Mouse (Mus musculus): ENCODE results near the gene Npdc1. TPM values are rescaled to one million over a fixed set of nuclear protein-coding genes. Genes with fewer than 3 reads are reported as not detected.
A peak's percentile ranks its signal among the peaks of the same experiment; 100 is the strongest.

The Npdc1 gene
- polyA plus RNA-seq, 1 experiment from 2014 or later: 48.9 TPM

- Histone ChIP-seq H3K27me3 (replicated peaks; ENCODE audit: control insufficient read depth, insufficient read depth, low read length) (no peaks in the 10 kb centered on the region), H3K27ac (ENCODE audit: low read length) (no peak overlapping the region), H3K9me3 (ENCODE audit: control insufficient read depth, low read length) (no peaks in the 10 kb centered on the region), H3K4me3 (ENCODE audit: low read length) (no peak overlapping the region), H3K36me3 (ENCODE audit: control insufficient read depth, insufficient read depth, low read length) (no peaks in the 10 kb centered on the region), H3K4me2 (ENCODE audit: low read depth, low read length) (no peak overlapping the region), H3K4me1 (ENCODE audit: control insufficient read depth, insufficient read depth, low read length) (no peaks in the 10 kb centered on the region), H3K9ac (ENCODE audit: low read depth, low read length) (no peak overlapping the region)
- ATAC-seq: peak; percentile 40; the same call in 1 of the 2 replicates
- WGBS: 59% methylated on average over 5 of the region's 5 CpGs
Measured at GRCm38 (mm10) chr2:25384492-25384891, 14.7 kb upstream of the Npdc1 start.

DNA sequence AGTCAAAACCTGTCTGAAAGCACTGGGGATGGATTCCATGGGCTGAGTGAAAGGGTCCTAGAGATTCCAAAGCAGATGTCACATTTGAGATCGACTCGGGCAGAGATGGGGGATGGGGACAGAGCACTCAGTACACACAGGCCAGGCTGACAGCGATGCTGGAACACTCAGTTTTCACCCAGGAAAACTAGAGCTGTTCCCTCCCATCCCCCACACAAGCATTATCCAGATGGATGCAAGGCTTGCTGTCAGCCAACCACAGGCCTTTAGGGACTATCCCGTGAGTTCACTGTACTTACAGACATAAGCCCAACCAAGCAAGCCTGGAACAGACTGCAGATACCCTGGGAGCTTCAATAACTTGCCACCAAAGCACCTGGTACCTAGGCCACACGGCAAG lies 7.9 kb upstream of the Npdc1 start:
- H3K27ac ChIP-seq (ENCODE audit: low read length): no peak overlapping the region
- peaks cover 15% of the 10 kb centered on the region for H3K4me1 ChIP-seq (ENCODE audit: control insufficient read depth, insufficient read depth, low read length)

GRCm38 (mm10) chr2:25394281-25395221 lies 4.6 kb upstream of the Npdc1 start:
- H3K4me1 ChIP-seq (ENCODE audit: control insufficient read depth, insufficient read depth, low read length): peaks cover 19% of the 10 kb centered on the region
- H3K27ac ChIP-seq (ENCODE audit: low read length): 0 out of 2 replicates have a peak overlapping the region, but pooled peaks have one; percentile 6
- 41% methylated on average over 3 of the region's 3 CpGs for WGBS
- no peak overlapping the region for H3K4me3 ChIP-seq (ENCODE audit: low read length)
- no peaks in the 10 kb centered on the region for H3K9me3 ChIP-seq (ENCODE audit: control insufficient read depth, low read length)
- 0 out of 2 replicates have a peak, but pooled peaks have one; percentile 10 for ATAC-seq
- H3K36me3 ChIP-seq (ENCODE audit: control insufficient read depth, insufficient read depth, low read length): no peaks in the 10 kb centered on the region
- no peak overlapping the region for H3K4me2 ChIP-seq (ENCODE audit: low read depth, low read length)
- H3K27me3 ChIP-seq (replicated peaks; ENCODE audit: control insufficient read depth, insufficient read depth, low read length): peaks cover 13% of the 10 kb centered on the region; the same call in 1 of the 2 replicates
- no peak overlapping the region for H3K9ac ChIP-seq (ENCODE audit: low read depth, low read length)

More for the DNA sequence above, 7.9 kb upstream of the Npdc1 start:
- 62% methylated on average over 5 of the region's 5 CpGs for WGBS
- Histone ChIP-seq H3K36me3 (ENCODE audit: control insufficient read depth, insufficient read depth, low read length) (no peaks in the 10 kb centered on the region), H3K4me3 (ENCODE audit: low read length) (no peak overlapping the region), H3K9ac (ENCODE audit: low read depth, low read length) (no peak overlapping the region), H3K9me3 (ENCODE audit: control insufficient read depth, low read length) (no peaks in the 10 kb centered on the region), H3K4me2 (ENCODE audit: low read depth, low read length) (no peak overlapping the region), H3K27me3 (replicated peaks; ENCODE audit: control insufficient read depth, insufficient read depth, low read length) (no peaks in the 10 kb centered on the region)
- ATAC-seq: no peak

- WGBS: 1% methylated on average over 57 of the region's 57 CpGs
- Histone ChIP-seq H3K27ac (ENCODE audit: low read length) (peak within 1 kb of the TSS; percentile 69), H3K9me3 (ENCODE audit: control insufficient read depth, low read length) (no peaks in the 10 kb centered on the region), H3K9ac (ENCODE audit: low read depth, low read length) (peak within 1 kb of the TSS; percentile 73), H3K4me1 (ENCODE audit: control insufficient read depth, insufficient read depth, low read length) (peaks cover 25% of the 10 kb centered on the region), H3K36me3 (ENCODE audit: control insufficient read depth, insufficient read depth, low read length) (no peaks in the 10 kb centered on the region), H3K4me2 (ENCODE audit: low read depth, low read length) (peak within 1 kb of the TSS; percentile 88), H3K27me3 (replicated peaks; ENCODE audit: control insufficient read depth, insufficient read depth, low read length) (peaks cover 26% of the 10 kb centered on the region; the same call in 1 of the 2 replicates), H3K4me3 (ENCODE audit: low read length) (peak within 1 kb of the TSS; percentile 64)
- peak; percentile 90 for ATAC-seq
Measured at GRCm38 (mm10) chr2:25395721-25396596, 3.2 kb upstream of the Npdc1 start, which contains the start of gene Entpd2. Gene Entpd2, plus strand, starts transcription at chr2:25395874.

DNA sequence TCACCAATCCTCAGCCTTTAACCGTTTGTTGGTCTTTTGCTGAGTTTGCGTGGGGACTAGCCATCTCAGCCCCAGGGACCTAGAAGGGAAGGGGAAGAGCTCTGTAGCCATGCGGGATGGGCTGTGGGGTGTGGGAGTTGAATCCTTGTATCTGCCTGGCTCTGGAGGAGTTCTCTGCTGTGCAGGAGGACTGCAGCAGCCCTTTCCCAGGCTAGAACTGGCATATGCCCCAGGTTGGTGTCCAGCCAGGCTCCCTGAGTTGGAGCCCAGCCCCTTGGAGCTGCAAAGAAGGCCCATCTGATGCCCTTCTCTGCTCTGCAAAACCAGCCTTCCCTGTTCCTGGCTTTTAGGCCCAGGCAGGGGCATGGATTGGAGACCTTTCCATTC lies 2.6 kb upstream of the Npdc1 start:
- Histone ChIP-seq H3K9me3 (ENCODE audit: control insufficient read depth, low read length) (no peaks in the 10 kb centered on the region), H3K4me3 (ENCODE audit: low read length) (peak overlapping the region; percentile 64), H3K9ac (ENCODE audit: low read depth, low read length) (peak overlapping the region; percentile 73; the same call in 1 of the 2 replicates), H3K4me2 (ENCODE audit: low read depth, low read length) (peak overlapping the region; percentile 88), H3K4me1 (ENCODE audit: control insufficient read depth, insufficient read depth, low read length) (peaks cover 25% of the 10 kb centered on the region), H3K27ac (ENCODE audit: low read length) (no peak overlapping the region), H3K36me3 (ENCODE audit: control insufficient read depth, insufficient read depth, low read length) (no peaks in the 10 kb centered on the region), H3K27me3 (replicated peaks; ENCODE audit: control insufficient read depth, insufficient read depth, low read length) (peaks cover 30% of the 10 kb centered on the region; the same call in 1 of the 2 replicates)
- no peak for ATAC-seq
- WGBS: 42% methylated on average over 3 of the region's 3 CpGs

GRCm38 (mm10) chr2:25397010-25397409 lies 2.1 kb upstream of the Npdc1 start:
- Histone ChIP-seq H3K4me3 (ENCODE audit: low read length) (peak overlapping the region; percentile 64; the same call in 1 of the 2 replicates), H3K9ac (ENCODE audit: low read depth, low read length) (peak overlapping the region; percentile 73; the same call in 1 of the 2 replicates), H3K4me1 (ENCODE audit: control insufficient read depth, insufficient read depth, low read length) (peaks cover 25% of the 10 kb centered on the region), H3K27ac (ENCODE audit: low read length) (no peak overlapping the region), H3K4me2 (ENCODE audit: low read depth, low read length) (no peak overlapping the region), H3K36me3 (ENCODE audit: control insufficient read depth, insufficient read depth, low read length) (no peaks in the 10 kb centered on the region), H3K9me3 (ENCODE audit: control insufficient read depth, low read length) (no peaks in the 10 kb centered on the region), H3K27me3 (replicated peaks; ENCODE audit: control insufficient read depth, insufficient read depth, low read length) (peaks cover 30% of the 10 kb centered on the region; the same call in 1 of the 2 replicates)
- 50% methylated on average over 1 of the region's 1 CpGs for WGBS
- no peak for ATAC-seq

- Histone ChIP-seq H3K4me2 (ENCODE audit: low read depth, low read length) (no peak overlapping the region), H3K27ac (ENCODE audit: low read length) (no peak overlapping the region), H3K4me3 (ENCODE audit: low read length) (no peak overlapping the region), H3K27me3 (replicated peaks; ENCODE audit: control insufficient read depth, insufficient read depth, low read length) (peaks cover 30% of the 10 kb centered on the region; the same call in 1 of the 2 replicates), H3K9me3 (ENCODE audit: control insufficient read depth, low read length) (no peaks in the 10 kb centered on the region), H3K4me1 (ENCODE audit: control insufficient read depth, insufficient read depth, low read length) (peaks cover 25% of the 10 kb centered on the region), H3K36me3 (ENCODE audit: control insufficient read depth, insufficient read depth, low read length) (no peaks in the 10 kb centered on the region), H3K9ac (ENCODE audit: low read depth, low read length) (no peak overlapping the region)
- WGBS: 85% methylated on average over 7 of the region's 7 CpGs
- ATAC-seq: no peak
Measured at GRCm38 (mm10) chr2:25398065-25398464, 1.1 kb upstream of the Npdc1 start.

DNA sequence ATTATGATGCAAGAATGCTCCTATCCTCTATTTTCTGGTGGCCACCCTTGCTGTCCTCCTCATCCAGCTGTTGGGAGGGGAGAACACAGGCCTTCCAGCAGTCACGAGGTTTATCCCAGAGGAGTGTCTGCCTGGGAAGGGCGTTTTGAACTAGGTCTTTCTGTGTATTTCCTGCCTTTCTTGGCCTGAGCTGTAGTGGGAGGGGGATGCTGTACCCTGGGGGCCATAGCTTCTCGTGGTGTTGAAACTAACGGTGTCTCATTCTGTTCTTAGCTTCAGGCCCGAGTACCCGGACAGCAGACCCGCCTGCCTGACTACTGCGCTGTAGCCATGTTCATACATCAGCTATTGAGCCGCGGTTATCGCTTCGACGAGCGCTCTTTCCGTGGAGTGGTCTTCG lies 1.1 kb downstream of the Npdc1 start:
- H3K4me2 ChIP-seq (ENCODE audit: low read depth, low read length): peak overlapping the region; percentile 39; the same call in 1 of the 2 replicates
- peak overlapping the region; percentile 10; the same call in 1 of the 2 replicates for H3K4me3 ChIP-seq (ENCODE audit: low read length)
- WGBS: 19% methylated on average over 16 of the region's 16 CpGs
- H3K36me3 ChIP-seq (ENCODE audit: control insufficient read depth, insufficient read depth, low read length): no peaks in the 10 kb centered on the region
- peaks cover 35% of the 10 kb centered on the region; the same call in 1 of the 2 replicates for H3K27me3 ChIP-seq (replicated peaks; ENCODE audit: control insufficient read depth, insufficient read depth, low read length)
- no peak for ATAC-seq
- peaks cover 18% of the 10 kb centered on the region for H3K4me1 ChIP-seq (ENCODE audit: control insufficient read depth, insufficient read depth, low read length)
- no peaks in the 10 kb centered on the region for H3K9me3 ChIP-seq (ENCODE audit: control insufficient read depth, low read length)
- H3K27ac ChIP-seq (ENCODE audit: low read length): no peak overlapping the region
- no peak overlapping the region for H3K9ac ChIP-seq (ENCODE audit: low read depth, low read length)
